Mouse (Mus musculus) heart, embryonic 15.5 days (tissue): Measurements from ENCODE around the gene Alg5. TPM values are rescaled to one million over a fixed set of nuclear protein-coding genes. Genes with fewer than 3 reads are reported as not detected.
A peak's percentile ranks its signal among the peaks of the same experiment; 100 is the strongest.

Source experiments
- ATAC-seq: fragments of 200-750 bp; cut with Nextera tagmentation; replicated peaks from 2 replicates; pipeline ENCODE4 v1.8.0; 2017; ENCODE audit warnings: low read depth, moderate TSS enrichment; ENCODE audit not compliant: insufficient number of reproducible peaks, insufficient read depth, low FRiP score
- H3K27ac ChIP-seq: fragments of 300-500 bp; sonication (generic); 2 replicates; pipeline ENCODE4 v1.5.1; 2015; ENCODE audit warnings: mild to moderate bottlenecking, inconsistent platforms
- H3K27me3 ChIP-seq: fragments of 300-500 bp; sonication (generic); 2 replicates; pipeline ENCODE4 v1.6.1; 2015; ENCODE audit warnings: inconsistent platforms
- H3K36me3 ChIP-seq: fragments of 300-500 bp; sonication (generic); 2 replicates; pipeline ENCODE4 v1.6.1; 2015; ENCODE audit warnings: mild to moderate bottlenecking, inconsistent platforms
- H3K4me1 ChIP-seq: fragments of 300-500 bp; sonication (generic); replicated peaks from 2 replicates; pipeline ENCODE4 v1.6.1; 2015; ENCODE audit warnings: inconsistent platforms
- H3K4me2 ChIP-seq: fragments of 300-500 bp; sonication (generic); 2 replicates; pipeline ENCODE4 v1.6.1; 2015; ENCODE audit warnings: inconsistent platforms, mild to moderate bottlenecking, moderate library complexity
- H3K4me3 ChIP-seq: fragments of 300-500 bp; sonication (generic); 2 replicates; pipeline ENCODE4 v1.5.1; 2015; ENCODE audit warnings: mild to moderate bottlenecking, inconsistent platforms
- H3K9ac ChIP-seq: fragments of 300-500 bp; sonication (generic); 2 replicates; pipeline ENCODE4 v1.6.1; 2015; ENCODE audit warnings: mild to moderate bottlenecking, inconsistent platforms
- H3K9me3 ChIP-seq: fragments of 300-500 bp; sonication (generic); replicated peaks from 2 replicates; pipeline ENCODE4 v1.6.1; 2016; ENCODE audit warnings: inconsistent platforms
- WGBS: fragments of 180-500 bp; shearing (Covaris S2); methylation state at CpG from one replicate; pipeline ENCODE4 v1.1.7; 2015; ENCODE audit warnings: mixed read lengths; 5-methylcytosine and 5-hydroxymethylcytosine counted together
- polyA plus RNA-seq: library from polyadenylated mRNA; unstranded; fragments of >200 nt; fragmentation: Nextera tagmentation; extraction: Ambion mirVana; gene quantifications from 2 replicates; pipeline ENCODE4 v1.2.1, GENCODE M21; 2015

Alg5 gene
- polyA plus RNA-seq, 1 experiment from 2014 or later = 32.9 TPM

- no peak overlapping the region for H3K4me3 ChIP-seq
- no peak overlapping the region for H3K4me2 ChIP-seq
Observed at GRCm38 (mm10) chr3:54718947-54719346, 16.4 kb upstream of the Alg5 start.

DNA sequence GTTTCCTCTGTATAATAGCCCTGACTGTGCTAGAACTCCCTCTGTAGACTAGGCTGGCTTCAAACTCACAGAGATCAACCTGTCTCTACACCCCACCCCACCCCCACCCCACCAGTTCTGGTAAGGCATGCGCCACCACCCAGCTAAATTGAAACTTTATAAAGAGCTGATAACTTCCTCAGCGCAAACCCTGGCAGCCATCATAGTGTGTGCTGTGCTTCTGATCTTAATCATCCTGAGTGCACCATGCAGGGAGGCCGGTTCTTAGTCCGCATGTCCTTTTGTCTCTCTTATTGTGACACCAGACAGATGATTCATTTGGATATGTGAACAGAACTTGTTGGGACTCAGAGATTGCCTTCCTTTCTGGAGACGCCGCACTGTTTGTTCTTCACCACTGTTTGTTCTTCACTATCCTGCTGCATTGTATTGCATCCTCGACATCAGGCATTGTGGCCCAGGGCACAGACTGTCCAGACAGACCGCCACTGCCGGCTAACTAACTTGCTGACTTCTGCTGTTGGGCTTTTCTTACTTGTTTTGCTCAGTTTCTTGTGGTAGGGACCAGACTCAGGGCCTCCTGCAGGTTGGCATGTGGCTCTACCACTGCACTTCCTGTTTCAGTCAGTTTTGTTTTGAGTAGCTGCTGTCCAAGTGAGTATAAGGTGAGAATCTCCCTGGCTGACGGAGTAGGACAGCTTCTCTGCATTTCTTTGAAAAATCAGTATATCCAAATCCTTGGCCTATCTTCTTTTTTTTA, 11.4 kb upstream of the Alg5 start:
- Histone ChIP-seq H3K27ac (no peak overlapping the region), H3K4me1 (no peaks in the 10 kb centered on the region), H3K27me3 (no peaks in the 10 kb centered on the region), H3K36me3 (peaks cover 59% of the 10 kb centered on the region), H3K9me3 (no peaks in the 10 kb centered on the region), H3K4me2 (no peak overlapping the region), H3K9ac (no peak overlapping the region), H3K4me3 (no peak overlapping the region)
- WGBS = 79% methylated on average over 10 of the region's 10 CpGs
- ATAC-seq = no peak

More at GRCm38 (mm10) chr3:54718947-54719346, 16.4 kb upstream of the Alg5 start:
- Histone ChIP-seq H3K36me3 (peaks cover 73% of the 10 kb centered on the region), H3K27me3 (no peaks in the 10 kb centered on the region), H3K9ac (no peak overlapping the region), H3K4me1 (no peaks in the 10 kb centered on the region), H3K9me3 (no peaks in the 10 kb centered on the region), H3K27ac (no peak overlapping the region)
- no peak for ATAC-seq
- 71% methylated on average over 3 of the region's 3 CpGs for WGBS

DNA sequence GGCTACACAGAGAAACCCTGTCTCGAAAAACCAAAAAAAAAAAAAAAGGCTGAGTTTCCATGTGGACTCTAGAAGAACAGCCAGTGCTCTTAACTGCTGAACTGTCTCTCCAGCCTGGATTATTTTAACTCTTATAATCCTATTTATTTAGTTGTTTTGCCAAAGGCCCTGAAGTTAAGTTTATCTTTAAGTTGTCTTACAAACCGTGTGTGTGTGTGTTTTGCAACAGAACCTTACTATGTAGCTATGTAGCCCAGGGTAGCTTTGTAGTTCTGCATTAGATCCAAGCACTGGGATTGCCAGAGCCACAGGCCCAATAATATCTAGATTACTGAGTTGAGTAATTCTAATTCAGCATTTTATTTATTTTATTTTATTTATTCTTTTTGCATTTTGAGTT, 10.0 kb upstream of the Alg5 start:
- no peak overlapping the region for H3K27ac ChIP-seq
- H3K4me1 ChIP-seq = no peaks in the 10 kb centered on the region
- 74% methylated on average over 2 of the region's 2 CpGs for WGBS
- H3K4me2 ChIP-seq = no peak overlapping the region
- H3K36me3 ChIP-seq = peaks cover 69% of the 10 kb centered on the region
- H3K4me3 ChIP-seq = no peak overlapping the region
- H3K9me3 ChIP-seq = no peaks in the 10 kb centered on the region
- no peak overlapping the region for H3K9ac ChIP-seq
- ATAC-seq = no peak
- no peaks in the 10 kb centered on the region for H3K27me3 ChIP-seq

GRCm38 (mm10) chr3:54727588-54727987, 7.8 kb upstream of the Alg5 start:
- H3K27me3 ChIP-seq = no peaks in the 10 kb centered on the region

DNA sequence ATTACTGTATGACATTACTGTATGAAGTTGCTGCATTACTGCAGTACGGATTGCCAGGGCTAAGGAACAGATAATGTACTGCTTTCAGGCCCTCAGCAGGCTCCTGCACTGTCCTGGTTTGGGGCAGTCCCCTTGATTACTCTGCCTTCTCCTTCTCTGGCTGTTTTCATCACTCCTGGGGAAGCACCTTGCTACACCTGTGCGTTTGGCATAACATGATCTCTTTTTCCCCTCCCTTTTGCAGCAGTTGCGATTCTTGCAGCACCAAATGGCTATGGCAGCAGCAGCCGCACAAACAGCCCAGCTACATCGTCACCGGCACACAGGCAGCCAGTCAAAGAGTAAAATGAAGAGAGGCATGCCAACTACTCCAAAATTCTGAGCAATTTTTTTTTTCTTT, 7.2 kb upstream of the Alg5 start:
- WGBS = 86% methylated on average over 6 of the region's 6 CpGs
- Histone ChIP-seq H3K27ac (no peak overlapping the region), H3K4me1 (peaks cover 7% of the 10 kb centered on the region), H3K36me3 (peaks cover 69% of the 10 kb centered on the region), H3K4me3 (no peak overlapping the region), H3K27me3 (no peaks in the 10 kb centered on the region), H3K4me2 (no peak overlapping the region), H3K9me3 (no peaks in the 10 kb centered on the region), H3K9ac (no peak overlapping the region)
- no peak for ATAC-seq

More at GRCm38 (mm10) chr3:54727588-54727987, 7.8 kb upstream of the Alg5 start:
- Histone ChIP-seq H3K4me3 (no peak overlapping the region), H3K27ac (no peak overlapping the region), H3K4me1 (peaks cover 2% of the 10 kb centered on the region; the same call in 1 of the 2 replicates), H3K9me3 (no peaks in the 10 kb centered on the region), H3K4me2 (no peak overlapping the region), H3K36me3 (peaks cover 69% of the 10 kb centered on the region), H3K9ac (no peak overlapping the region)
- WGBS = 89% methylated on average over 2 of the region's 2 CpGs
- no peak for ATAC-seq

DNA sequence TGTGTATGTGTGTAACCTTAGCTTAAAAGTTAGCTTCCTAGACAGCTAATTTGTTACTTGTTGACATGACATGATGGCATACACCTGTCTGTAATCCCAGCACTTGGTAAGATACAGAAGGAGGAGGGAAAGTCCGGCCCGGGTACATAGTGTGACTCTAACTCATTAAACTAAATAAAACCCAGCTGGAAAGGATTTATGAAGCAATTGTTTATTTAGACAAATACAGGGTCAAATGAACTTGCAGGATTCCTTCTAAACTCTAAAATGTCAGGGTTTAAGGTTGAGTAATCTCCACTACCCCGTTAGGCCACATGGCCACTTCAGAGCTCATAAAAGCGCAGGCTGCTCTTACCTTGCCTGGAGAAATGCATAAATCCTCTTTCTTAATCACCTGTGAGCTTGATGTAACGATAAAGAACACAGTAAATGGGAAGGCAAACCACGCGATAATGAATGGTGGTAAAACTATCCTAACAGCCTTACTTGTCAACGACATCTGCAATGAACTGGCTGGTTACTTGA, 3.7 kb upstream of the Alg5 start:
- ATAC-seq = no peak
- peaks cover 61% of the 10 kb centered on the region for H3K36me3 ChIP-seq

DNA sequence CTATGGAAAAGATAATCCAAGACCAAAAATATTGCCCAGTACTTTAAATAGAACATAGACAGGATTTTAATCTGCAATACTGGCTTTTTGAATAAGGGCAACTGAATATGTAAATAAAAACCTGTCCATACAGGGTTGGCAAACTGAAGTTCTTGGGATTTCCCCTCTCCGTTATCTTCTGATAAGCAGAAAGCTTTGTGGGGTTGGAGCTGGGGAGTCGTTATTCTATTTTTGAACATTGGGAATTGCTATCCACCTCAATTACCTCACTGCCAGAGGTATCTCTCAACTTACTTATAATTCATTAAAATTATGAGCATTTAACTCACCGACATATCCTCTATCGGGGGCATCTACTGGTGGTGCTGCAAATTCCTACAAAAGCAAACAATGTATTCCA, 3.0 kb upstream of the Alg5 start:
- ATAC-seq = no peak
- WGBS = 67% methylated on average over 4 of the region's 4 CpGs
- Histone ChIP-seq H3K4me1 (peaks cover 20% of the 10 kb centered on the region), H3K27ac (no peak overlapping the region), H3K4me3 (no peak overlapping the region), H3K36me3 (peaks cover 54% of the 10 kb centered on the region), H3K9ac (no peak overlapping the region), H3K27me3 (no peaks in the 10 kb centered on the region), H3K9me3 (no peaks in the 10 kb centered on the region), H3K4me2 (no peak overlapping the region)

More for the DNA sequence above, 3.7 kb upstream of the Alg5 start:
- Histone ChIP-seq H3K9me3 (no peaks in the 10 kb centered on the region), H3K4me3 (no peak overlapping the region), H3K27me3 (no peaks in the 10 kb centered on the region), H3K9ac (no peak overlapping the region), H3K4me2 (no peak overlapping the region), H3K4me1 (peaks cover 20% of the 10 kb centered on the region), H3K27ac (no peak overlapping the region)
- whole genome bisulfite sequencing = 81% methylated on average over 8 of the region's 8 CpGs

DNA sequence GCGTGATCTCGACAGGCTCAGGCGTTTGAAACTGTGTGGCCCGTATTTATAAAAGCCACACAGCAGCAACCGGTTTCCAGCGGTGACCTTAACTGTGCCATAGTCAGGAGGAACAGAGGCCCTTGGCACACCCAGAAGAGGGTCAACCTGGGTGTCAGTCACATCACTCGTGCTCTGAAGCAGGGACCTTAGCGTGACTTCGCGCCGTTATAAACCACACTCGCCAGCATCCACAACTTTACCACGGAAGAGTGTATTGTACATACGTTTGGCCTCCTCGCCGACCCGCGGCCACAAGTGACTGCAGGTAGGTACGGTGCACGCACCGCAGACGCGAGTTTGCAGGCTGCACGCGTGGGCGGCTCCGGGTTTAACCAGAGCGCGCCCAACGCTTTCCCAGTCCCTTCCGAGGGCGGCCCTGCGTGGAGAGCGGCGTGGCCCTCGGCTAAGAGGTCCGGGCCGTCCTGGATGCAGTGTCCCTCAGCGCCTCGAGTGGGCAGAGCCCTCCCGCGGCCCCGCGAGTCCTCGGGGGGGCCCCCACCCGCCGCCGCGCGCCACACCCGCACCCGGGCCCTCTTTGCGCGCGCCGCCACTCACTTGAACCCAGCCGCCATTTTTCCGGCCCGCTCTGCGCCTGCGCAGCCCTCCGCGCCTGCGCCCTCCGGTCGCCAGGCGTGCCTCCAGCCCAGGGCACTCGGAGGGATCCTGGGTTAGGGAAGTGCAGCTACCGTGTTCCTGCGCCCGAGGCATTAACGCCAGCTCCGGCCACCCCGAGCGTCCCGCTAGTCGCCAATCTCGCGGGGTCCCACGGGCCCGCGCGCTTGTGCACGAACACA, 710 bp upstream of the Alg5 start:
- Histone ChIP-seq H3K4me3 (peak overlapping the region; percentile 86), H3K27me3 (no peaks in the 10 kb centered on the region), H3K4me1 (peaks cover 20% of the 10 kb centered on the region), H3K36me3 (peaks cover 41% of the 10 kb centered on the region), H3K9ac (peak overlapping the region; percentile 97), H3K9me3 (no peaks in the 10 kb centered on the region), H3K4me2 (peak overlapping the region; percentile 95), H3K27ac (peak overlapping the region; percentile 100)
- under 1% methylated on average over 84 of the region's 84 CpGs for WGBS
- peak; percentile 95 for ATAC-seq

DNA sequence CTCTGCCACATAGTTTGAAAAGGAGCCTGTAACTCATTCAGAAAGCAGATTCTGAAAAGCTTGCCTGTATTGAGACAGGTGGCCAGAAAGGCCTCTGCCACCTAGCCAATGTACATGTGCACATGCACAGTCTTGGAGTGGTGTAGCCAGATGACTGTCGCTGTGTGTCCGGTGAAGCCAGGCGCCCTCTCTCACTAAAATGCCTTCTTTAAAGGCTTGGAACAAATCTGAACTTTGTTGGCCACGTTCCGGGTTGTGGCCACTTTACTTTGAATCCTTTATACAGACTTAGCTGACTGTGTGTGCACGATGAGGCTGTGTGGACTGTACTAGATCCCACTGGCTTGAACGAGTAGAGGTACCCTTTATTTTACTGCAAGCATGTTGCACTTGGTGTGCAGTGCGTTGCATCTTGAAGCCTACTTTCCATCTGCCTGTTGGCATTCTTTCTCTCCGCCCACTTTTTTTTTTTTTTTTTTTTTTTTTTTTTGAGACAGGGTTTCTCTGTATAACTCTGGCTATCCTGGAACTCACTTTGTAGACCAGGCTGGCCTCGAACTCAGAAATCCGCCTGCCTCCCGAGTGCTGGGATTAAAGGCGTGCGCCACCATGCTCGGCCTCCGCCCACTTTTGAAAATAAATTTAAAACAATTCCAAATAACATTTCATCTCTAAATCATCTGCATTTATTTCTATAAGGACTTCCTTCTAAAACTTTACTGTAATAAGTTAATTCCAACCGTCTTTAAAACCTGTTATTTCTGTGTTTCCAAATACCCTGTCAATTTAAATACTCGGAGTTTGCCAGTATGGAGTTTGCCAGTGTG, 975 bp downstream of the Alg5 start:
- H3K27me3 ChIP-seq = no peaks in the 10 kb centered on the region
- peaks cover 20% of the 10 kb centered on the region for H3K4me1 ChIP-seq
- peak overlapping the region; percentile 86 for H3K4me3 ChIP-seq
- H3K9me3 ChIP-seq = no peaks in the 10 kb centered on the region
- 52% methylated on average over 18 of the region's 18 CpGs for WGBS
- H3K36me3 ChIP-seq = peaks cover 33% of the 10 kb centered on the region
- no peak for ATAC-seq
- H3K9ac ChIP-seq = peak overlapping the region; percentile 97
- peak overlapping the region; percentile 100 for H3K27ac ChIP-seq
- peak overlapping the region; percentile 95 for H3K4me2 ChIP-seq

GRCm38 (mm10) chr3:54737317-54737716, 2.0 kb downstream of the Alg5 start:
- ATAC-seq = no peak
- H3K36me3 ChIP-seq = peaks cover 36% of the 10 kb centered on the region
- H3K27ac ChIP-seq = no peak overlapping the region
- no peak overlapping the region for H3K4me2 ChIP-seq
- WGBS = 90% methylated on average over 8 of the region's 8 CpGs
- H3K9ac ChIP-seq = no peak overlapping the region
- peaks cover 20% of the 10 kb centered on the region for H3K4me1 ChIP-seq
- H3K4me3 ChIP-seq = no peak overlapping the region
- no peaks in the 10 kb centered on the region for H3K27me3 ChIP-seq
- H3K9me3 ChIP-seq = no peaks in the 10 kb centered on the region

DNA sequence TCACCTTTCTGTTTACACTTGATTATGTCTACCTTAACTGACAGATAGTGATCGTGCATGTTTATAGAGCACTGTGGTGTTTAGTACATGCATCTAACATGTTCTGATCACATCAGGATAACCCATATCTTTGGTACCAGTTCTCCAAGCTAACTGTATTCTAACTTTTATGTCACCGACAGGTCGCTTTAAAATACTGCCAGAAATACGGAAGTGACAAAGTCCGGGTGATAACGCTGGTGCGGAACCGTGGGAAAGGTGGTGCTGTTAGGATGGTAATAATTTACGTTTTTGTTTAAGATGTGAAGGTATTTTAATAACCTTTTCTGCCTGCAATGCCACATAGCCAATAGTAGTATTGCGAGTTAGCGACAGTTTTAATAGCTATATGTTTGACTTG, 6.6 kb downstream of the Alg5 start:
- H3K4me3 ChIP-seq = no peak overlapping the region
- H3K9ac ChIP-seq = no peak overlapping the region
- H3K9me3 ChIP-seq = no peaks in the 10 kb centered on the region
- 96% methylated on average over 11 of the region's 11 CpGs for WGBS
- H3K4me1 ChIP-seq = no peaks in the 10 kb centered on the region
- H3K27ac ChIP-seq = no peak overlapping the region
- H3K36me3 ChIP-seq = peaks cover 70% of the 10 kb centered on the region
- H3K27me3 ChIP-seq = no peaks in the 10 kb centered on the region
- H3K4me2 ChIP-seq = no peak overlapping the region
- no peak for ATAC-seq
